Mouse (Mus musculus) cerebellum, adult 9-10 months (tissue): Measurements from ENCODE around the gene Cenpf.

Experiments used
- DNase-seq: peaks from one replicate; pipeline ENCODE4 v3.0.0; 2022

The Cenpf gene

GRCm38 (mm10) chr1:189627976-189628768 is 59.7 kb downstream of the Cenpf start:
- DNase-seq, result peak; percentile 27

- no peak for DNase-seq
Observed at GRCm38 (mm10) chr1:189624756-189625155, 63.1 kb downstream of the Cenpf start.

GRCm38 (mm10) chr1:189618970-189619740 is 68.7 kb downstream of the Cenpf start:
- no peak for DNase-seq

- no peak for DNase-seq
Observed at GRCm38 (mm10) chr1:189617381-189617780, 70.5 kb downstream of the Cenpf start.

GRCm38 (mm10) chr1:189615246-189615645 is 72.6 kb downstream of the Cenpf start:
- no peak for DNase-seq

GRCm38 (mm10) chr1:189613076-189613475 is 74.8 kb downstream of the Cenpf start:
- DNase-seq, result no peak

GRCm38 (mm10) chr1:189611775-189612174 is 76.1 kb downstream of the Cenpf start:
- no peak for DNase-seq

GRCm38 (mm10) chr1:189608640-189609039 is 79.2 kb downstream of the Cenpf start:
- DNase-seq, result no peak

- DNase-seq, result no peak
Observed at GRCm38 (mm10) chr1:189608039-189608438, 79.8 kb downstream of the Cenpf start.

GRCm38 (mm10) chr1:189605598-189606126 is 82.2 kb downstream of the Cenpf start:
- no peak for DNase-seq

- no peak for DNase-seq
Observed at GRCm38 (mm10) chr1:189597096-189597495, 90.8 kb downstream of the Cenpf start.
